Mouse (Mus musculus) layer of hippocampus, adult 2 months (tissue): ENCODE results near the gene Pdhb. TPM values are rescaled to one million over a fixed set of nuclear protein-coding genes. Genes with fewer than 3 reads are reported as not detected.
A peak's percentile ranks its signal among the peaks of the same experiment; 100 is the strongest.

Source experiments
- DNase-seq, 2 experiments: peaks; one replicate each; pipeline ENCODE4 v3.0.0; 2022; ENCODE audit warnings: low spot score in 2 of 2
- H3K27ac ChIP-seq: fragments of 200-600 bp; 2 replicates; pipeline ENCODE4 v1.8.1; 2022
- H3K4me3 ChIP-seq: fragments of 200-600 bp; 2 replicates; pipeline ENCODE4 v1.8.1; 2022; ENCODE audit warnings: mild to moderate bottlenecking
- CTCF ChIP-seq: fragments of 200-600 bp; conservative IDR thresholded peaks from 2 replicates; pipeline ENCODE4 v1.8.1; 2022; ENCODE audit warnings: antibody characterized with exemption, mild to moderate bottlenecking, moderate library complexity
- long read RNA-seq, 2 experiments: library from polyadenylated mRNA; stranded (forward); transcript quantifications; one replicate each; pipeline ENCODE4 v2.0.0; 2021; ENCODE audit warnings: borderline mapping rate in 2 of 2
- total RNA-seq, 2 experiments: library from RNA; stranded (reverse); gene quantifications; 2 replicates each; pipeline ENCODE4 v1.2.3; 2021

Pdhb gene
- 100 to 1,000 TPM; 176 to 185 TPM for total RNA-seq
- long read RNA-seq, experiment 1, transcript Pdhb-201 (10 exons, 1,513 nt) = major isoform, 77 of 98 reads
- long read RNA-seq, experiment 1, partial matches to known transcripts = 8 of 98 reads
- long read RNA-seq, experiment 1, other reads (novel, unspliced or antisense) = 7 of 98 reads
- long read RNA-seq, experiment 2, transcript Pdhb-201 (10 exons, 1,513 nt) = major isoform, 116 of 146 reads
- long read RNA-seq, experiment 2, partial matches to known transcripts = 10 of 146 reads
- long read RNA-seq, experiment 2, other reads (novel, unspliced or antisense) = 19 of 146 reads

DNA sequence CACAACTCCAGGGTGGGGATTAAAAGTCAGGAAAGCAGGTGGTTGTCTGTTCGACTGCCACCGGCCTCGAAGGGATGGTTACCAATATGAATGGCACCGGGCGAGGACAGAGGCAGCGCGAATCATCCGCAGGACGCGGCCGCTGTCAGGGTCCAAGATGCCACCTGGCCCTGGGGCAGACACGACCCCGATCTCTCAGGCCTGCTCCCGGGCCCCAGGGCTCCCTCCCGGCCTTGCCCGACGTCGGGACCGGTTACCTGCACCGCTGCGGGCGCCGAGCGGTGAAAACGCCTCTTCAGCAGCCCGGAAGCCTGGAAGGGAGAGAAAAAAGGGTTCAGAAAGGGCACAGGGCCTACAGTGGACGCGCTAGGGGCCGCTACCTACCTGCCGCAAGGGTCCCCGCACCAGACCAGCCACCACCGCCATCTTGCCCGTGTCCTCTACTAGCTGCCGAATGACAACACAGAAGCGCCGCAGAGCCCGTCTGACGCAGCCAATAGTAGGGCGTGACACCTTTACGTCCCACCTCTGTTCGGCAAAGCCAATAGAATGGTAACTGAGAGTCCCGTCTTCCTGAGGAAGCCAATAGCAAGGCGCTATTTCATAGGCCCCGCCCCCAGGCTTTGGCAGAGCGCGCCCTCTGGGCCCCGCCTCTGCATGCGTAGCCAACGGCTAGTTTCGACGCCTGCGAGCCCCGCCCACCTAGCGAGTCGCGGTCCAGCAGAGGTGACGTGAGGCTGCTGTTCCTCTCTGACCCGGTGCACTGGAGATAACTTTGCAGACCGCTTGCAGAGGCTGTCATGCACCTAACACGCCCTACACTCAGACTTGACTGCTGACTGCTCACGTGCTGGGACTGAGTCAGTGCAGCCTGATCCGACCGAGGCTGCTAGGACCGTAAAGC is at the start of gene Pdhb:
Pdhb (minus strand) TSS at position 519 of the 904 bp plus-strand sequence.
- H3K27ac ChIP-seq = peak within 1 kb of the TSS; percentile 96
- peak; percentile 97 to 99 for DNase-seq
- TF ChIP-seq CTCF = peak; percentile 32; the same call in 1 of the 2 replicates
- H3K4me3 ChIP-seq = peak within 1 kb of the TSS; percentile 80

GRCm38 (mm10) chr14:8222561-8222960 is 49.7 kb upstream of the Pdhb start:
- TF ChIP-seq CTCF = no peak
- Histone ChIP-seq H3K4me3 (no peak overlapping the region), H3K27ac (no peak overlapping the region)
- DNase-seq = no peak

DNA sequence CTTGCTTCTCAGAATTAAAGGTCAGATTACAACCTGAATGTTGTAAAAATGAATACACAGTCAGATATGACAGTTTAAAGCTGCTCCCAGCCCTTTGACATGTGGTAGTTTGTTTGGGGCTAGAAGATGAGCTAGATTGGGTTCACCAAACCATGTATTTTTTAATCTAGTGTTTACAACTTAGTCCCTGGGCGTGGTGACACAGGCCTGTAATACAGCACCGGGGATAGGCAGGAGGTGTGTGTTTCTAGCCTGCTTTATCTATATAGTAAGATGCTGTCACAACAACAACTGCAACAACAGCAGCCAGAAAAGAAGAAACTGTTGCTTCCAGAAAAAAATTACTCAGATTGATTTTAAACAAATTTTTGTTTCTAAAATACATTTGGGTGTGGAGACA is 48.1 kb upstream of the Pdhb start:
- no peak overlapping the region for H3K27ac ChIP-seq
- TF ChIP-seq CTCF = no peak
- no peak for DNase-seq
- no peak overlapping the region for H3K4me3 ChIP-seq

DNA sequence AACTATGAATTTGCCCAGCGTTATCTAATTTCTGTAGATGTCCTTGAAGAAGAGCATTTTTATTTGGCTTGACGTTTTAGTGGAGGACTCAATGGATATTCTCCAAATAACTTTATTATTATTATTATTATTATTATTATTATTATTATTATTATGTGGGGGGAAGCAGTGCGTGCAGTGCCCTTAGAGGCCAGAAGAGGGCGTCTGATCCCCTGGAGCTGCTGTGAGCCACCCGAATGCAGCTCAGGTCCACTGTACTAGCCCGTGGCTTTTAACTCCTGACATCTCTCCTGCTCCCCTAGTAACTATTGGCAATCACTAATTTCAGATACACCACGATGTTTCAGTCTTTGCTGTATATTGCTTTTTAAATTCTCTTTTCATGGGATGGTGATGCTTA is 47.5 kb upstream of the Pdhb start:
- 0 out of 2 replicates have a peak overlapping the region, but pooled peaks have one; percentile 72 for H3K27ac ChIP-seq
- no peak overlapping the region for H3K4me3 ChIP-seq
- peak; percentile 81 for TF ChIP-seq CTCF
- DNase-seq = no peak

- TF ChIP-seq CTCF = no peak
- Histone ChIP-seq H3K4me3 (no peak overlapping the region; the same call in 1 of the 2 replicates), H3K27ac (peak overlapping the region; percentile 72)
- no peak for DNase-seq
Observed at GRCm38 (mm10) chr14:8219876-8220275, 47.1 kb upstream of the Pdhb start.

DNA sequence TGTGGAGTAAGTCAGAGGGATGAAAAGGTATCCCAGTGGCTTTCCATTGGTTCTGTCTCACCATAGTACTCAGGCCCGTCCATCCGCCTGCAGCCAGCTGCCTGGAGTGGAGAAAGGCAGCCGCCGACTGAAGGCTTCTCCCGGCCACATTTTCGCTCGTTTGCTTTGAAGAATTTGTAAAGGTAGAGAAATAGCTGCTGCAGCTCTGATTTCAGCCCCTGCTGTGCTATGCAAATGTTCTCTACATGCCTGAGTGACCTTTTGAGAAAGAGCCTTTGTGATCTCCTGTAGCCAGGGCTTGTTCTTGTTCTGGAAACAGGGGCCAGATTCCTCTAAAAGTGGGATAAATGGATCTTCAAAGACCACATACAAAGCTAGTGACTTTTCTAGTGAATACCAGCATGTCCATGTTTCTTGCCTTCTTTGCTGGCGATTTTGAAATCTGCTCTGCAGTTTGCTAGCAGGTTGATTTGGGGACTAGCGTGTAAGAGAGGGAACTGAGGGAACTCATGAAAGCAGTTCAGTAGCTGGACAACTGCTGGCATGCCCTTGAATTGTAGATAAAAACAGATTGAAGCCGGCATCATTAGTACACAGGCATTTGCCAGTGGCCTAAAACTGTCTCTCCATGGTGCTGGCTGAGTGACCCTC is 46.0 kb upstream of the Pdhb start:
- Histone ChIP-seq H3K27ac (peak overlapping the region; percentile 72), H3K4me3 (peak overlapping the region; percentile 38)
- no peak for DNase-seq
- TF ChIP-seq CTCF = no peak

GRCm38 (mm10) chr14:8218238-8218637 is 45.4 kb upstream of the Pdhb start:
- TF ChIP-seq CTCF = peak; percentile 30
- H3K4me3 ChIP-seq = peak overlapping the region; percentile 38
- no peak for DNase-seq
- H3K27ac ChIP-seq = peak overlapping the region; percentile 72

DNA sequence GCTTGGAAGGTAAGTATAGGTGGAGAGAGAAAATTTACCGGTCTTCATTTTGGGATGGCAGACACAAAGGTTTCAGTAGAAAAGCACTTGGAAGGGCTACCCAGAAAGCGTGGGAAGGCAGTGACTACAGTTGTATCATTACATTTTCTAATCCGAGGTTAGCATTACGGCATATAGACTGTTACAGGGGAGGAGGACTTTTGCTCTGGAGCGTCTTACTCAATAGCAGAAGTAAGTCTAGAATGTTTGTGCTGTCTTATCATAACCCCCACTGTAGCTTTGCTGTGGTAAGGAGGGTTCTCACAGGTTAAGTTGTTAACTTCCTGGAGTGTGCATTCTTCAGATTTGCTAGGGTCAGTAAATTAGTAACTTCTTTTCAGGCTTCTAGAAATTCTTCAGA is 43.3 kb upstream of the Pdhb start:
- DNase-seq = no peak
- Histone ChIP-seq H3K4me3 (peak overlapping the region; percentile 95), H3K27ac (peak overlapping the region; percentile 98)
- no peak for TF ChIP-seq CTCF

DNA sequence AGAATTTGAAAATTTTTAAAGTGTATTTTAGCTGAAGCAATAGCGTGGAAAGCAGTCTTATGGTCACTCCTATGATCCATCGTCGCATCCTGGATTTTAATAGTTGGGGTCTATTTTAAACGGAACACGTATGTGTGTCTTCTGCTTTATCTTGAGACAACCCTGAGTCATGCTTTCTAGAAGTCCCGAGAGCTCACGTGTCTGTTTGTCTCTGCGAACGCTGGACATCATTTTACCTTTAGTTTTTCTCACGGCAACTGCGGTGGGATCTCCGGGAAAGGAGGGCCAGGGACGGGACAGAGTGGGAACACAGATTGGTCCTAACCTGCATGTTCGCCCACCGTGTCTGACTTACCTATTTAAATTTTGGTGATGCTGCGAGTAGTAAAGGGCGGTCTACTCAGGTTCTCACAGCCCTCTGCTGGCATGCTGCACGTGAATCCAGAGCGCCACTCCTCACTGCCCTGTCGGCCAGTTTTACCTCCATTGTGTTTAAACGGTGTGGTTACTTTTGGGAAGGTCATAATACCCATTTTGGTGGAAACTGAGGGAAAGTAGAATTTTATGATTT is 42.5 kb upstream of the Pdhb start:
- H3K4me3 ChIP-seq = peak overlapping the region; percentile 95
- peak; percentile 46 for TF ChIP-seq CTCF
- peak overlapping the region; percentile 98 for H3K27ac ChIP-seq
- DNase-seq = no peak

- no peak for TF ChIP-seq CTCF
- DNase-seq = peak; percentile 67 to 80
- H3K4me3 ChIP-seq = peak overlapping the region; percentile 95
- H3K27ac ChIP-seq = peak overlapping the region; percentile 98
Observed at GRCm38 (mm10) chr14:8214299-8215207, 41.7 kb upstream of the Pdhb start.

DNA sequence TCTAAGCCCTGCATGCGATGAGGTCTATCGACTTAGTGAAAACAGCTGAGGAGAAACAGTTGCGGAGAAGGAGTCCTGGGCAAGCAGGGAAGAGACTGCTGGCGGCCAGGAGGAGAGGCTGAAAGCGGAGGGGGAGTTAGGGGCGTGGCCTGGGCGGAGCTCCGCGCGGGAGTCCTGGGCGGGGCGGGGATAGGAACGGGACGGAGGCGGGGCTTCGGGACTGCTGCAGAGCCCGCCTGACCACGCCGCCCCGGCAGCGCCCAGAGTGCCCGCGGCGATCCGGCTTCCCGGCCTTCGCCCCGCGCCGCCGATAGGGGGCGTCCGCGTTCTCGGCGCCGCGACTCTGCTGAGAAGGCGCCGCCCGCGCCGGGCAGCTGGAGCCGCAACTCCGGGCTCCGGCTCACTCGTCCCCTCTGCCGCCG is 41.0 kb upstream of the Pdhb start, which contains the start of gene Kctd6:
Kctd6 (plus strand) TSS at position 338 of the 422 bp plus-strand sequence.
- TF ChIP-seq CTCF = peak; percentile 83
- Histone ChIP-seq H3K4me3 (peak within 1 kb of the TSS; percentile 95), H3K27ac (peak within 1 kb of the TSS; percentile 98)
- peak; percentile 98 for DNase-seq
